Mouse (Mus musculus) lung, postnatal 0 days (tissue): ENCODE data around the gene Cuedc1. TPM values are rescaled to one million over a fixed set of nuclear protein-coding genes. Genes with fewer than 3 reads are reported as not detected.

Experiments used
- ATAC-seq: fragments of 200-750 bp; cut with Nextera tagmentation; 2 replicates; pipeline ENCODE4 v1.8.0; 2017; ENCODE audit warnings: moderate library complexity
- DNase-seq: peaks from one replicate; pipeline ENCODE4 v3.0.0-alpha.2; 2016; ENCODE audit warnings: low spot score
- H3K27ac ChIP-seq: fragments of 300-500 bp; sonication (generic); 2 replicates; pipeline ENCODE4 v1.5.1; 2014; ENCODE audit warnings: antibody characterized with exemption, mild to moderate bottlenecking, low read length, mixed read lengths
- H3K27me3 ChIP-seq: fragments of 300-500 bp; sonication (generic); replicated peaks from 2 replicates; pipeline ENCODE4 v1.6.1; 2014; ENCODE audit warnings: low read length, mixed read lengths; ENCODE audit not compliant: insufficient read depth
- H3K36me3 ChIP-seq: fragments of 300-500 bp; sonication (generic); 2 replicates; pipeline ENCODE4 v1.6.1; 2014; ENCODE audit warnings: low read length, mixed read lengths; ENCODE audit not compliant: insufficient read depth
- H3K4me1 ChIP-seq: fragments of 300-500 bp; sonication (generic); 2 replicates; pipeline ENCODE4 v1.6.1; 2014; ENCODE audit warnings: antibody characterized with exemption, low read depth, low read length, mixed read lengths; ENCODE audit not compliant: insufficient read depth
- H3K4me2 ChIP-seq: fragments of 300-500 bp; sonication (generic); replicated peaks from 2 replicates; pipeline ENCODE4 v1.6.1; 2014; ENCODE audit warnings: low read depth, mild to moderate bottlenecking, low read length, moderate library complexity, mixed read lengths
- H3K4me3 ChIP-seq: fragments of 300-500 bp; sonication (generic); 2 replicates; pipeline ENCODE4 v1.5.1; 2014; ENCODE audit warnings: low read depth, low read length
- H3K9ac ChIP-seq: fragments of 300-500 bp; sonication (generic); replicated peaks from 2 replicates; pipeline ENCODE4 v1.6.1; 2014; ENCODE audit warnings: low read depth, mild to moderate bottlenecking
- H3K9me3 ChIP-seq: fragments of 300-500 bp; sonication (generic); 2 replicates; pipeline ENCODE4 v1.6.1; 2016; ENCODE audit warnings: low read length, mixed read lengths
- CTCF ChIP-seq: IDR thresholded peaks from 2 replicates; pipeline ENCODE4 v1.5.1; 2016; ENCODE audit warnings: antibody characterized with exemption, mild to moderate bottlenecking
- EP300 ChIP-seq: IDR thresholded peaks from 2 replicates; pipeline ENCODE4 v1.6.1; 2016; ENCODE audit warnings: antibody characterized with exemption, mild to moderate bottlenecking, control low read depth
- WGBS: fragments of 180-500 bp; shearing (Covaris S2); extraction: QIAGEN DNeasy Blood & Tissue Kit; methylation state at CpG from one replicate; pipeline ENCODE4 v1.1.7; 2014; 5-methylcytosine and 5-hydroxymethylcytosine counted together
- polyA plus RNA-seq: library from polyadenylated mRNA; unstranded; fragments of >200 nt; fragmentation: Nextera tagmentation; extraction: Ambion mirVana; gene quantifications from 2 replicates; pipeline ENCODE4 v1.2.1, GENCODE M21; 2015

The Cuedc1 gene
- polyA plus RNA-seq, 1 experiment from 2014 or later, result 14.6 TPM

DNA sequence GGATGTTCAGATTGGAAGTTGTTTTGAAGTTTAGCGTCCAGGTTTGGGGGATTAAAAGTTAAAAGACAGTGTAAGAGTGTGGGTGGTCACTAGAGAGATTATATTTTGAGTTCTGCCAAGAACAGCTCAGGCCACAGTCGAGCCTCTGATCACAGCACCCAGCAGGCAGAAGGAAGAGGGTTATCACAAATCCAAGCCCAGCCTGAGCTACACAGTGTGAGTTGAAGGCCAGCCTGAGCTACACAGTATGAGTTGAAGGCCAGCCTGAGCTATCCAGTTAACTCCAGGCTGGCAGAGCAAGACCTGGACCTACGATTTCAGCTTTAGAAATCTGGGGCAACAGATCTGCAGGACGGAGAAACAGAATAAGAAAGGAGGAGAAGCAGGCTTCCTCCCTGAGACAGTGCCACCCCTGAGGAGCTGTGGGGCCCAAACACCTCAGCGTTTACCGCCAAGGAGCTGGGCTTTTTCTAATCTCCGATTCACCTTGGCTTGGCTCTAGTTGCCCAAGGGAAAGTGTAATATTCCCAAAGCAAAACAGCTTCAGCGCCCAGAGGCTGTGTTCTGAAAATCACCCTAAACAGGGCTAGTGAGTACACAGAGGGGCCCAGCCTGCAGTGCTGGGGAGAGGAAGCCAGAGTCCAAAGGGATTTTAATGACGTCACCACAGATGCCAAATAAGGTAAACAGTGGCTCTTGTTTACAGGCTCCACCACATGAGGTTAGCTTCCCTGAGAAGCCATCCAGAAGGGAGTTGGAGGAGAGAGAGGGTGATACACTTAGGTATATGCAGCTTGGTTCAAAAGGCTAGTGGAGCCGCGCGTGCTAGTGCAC is 143.8 kb downstream of the Cuedc1 start:
- H3K27ac ChIP-seq, result no peak overlapping the region
- H3K36me3 ChIP-seq, result no peaks in the 10 kb centered on the region
- no peaks in the 10 kb centered on the region for H3K9me3 ChIP-seq
- no peaks in the 10 kb centered on the region for H3K4me1 ChIP-seq
- TF ChIP-seq EP300 (no peak), CTCF (no peak)
- WGBS, result 52% methylated on average over 12 of the region's 12 CpGs
- H3K27me3 ChIP-seq, result no peaks in the 10 kb centered on the region
- H3K9ac ChIP-seq, result no peak overlapping the region
- DNase-seq, result no peak
- no peak overlapping the region for H3K4me2 ChIP-seq
- no peak overlapping the region for H3K4me3 ChIP-seq
- ATAC-seq, result no peak; the same call in 1 of the 2 replicates

Other genes with a start within 250 kb of the Cuedc1 start
- 5.6 and 7.5 TPM in 2 replicates for gene Mks1, start 244.8 kb upstream of the Cuedc1 start, polyA plus RNA-seq
- gene Epx, start 222.5 kb upstream of the Cuedc1 start, polyA plus RNA-seq, result not detected in 2 replicates
- gene Olfr462, start 205.8 kb upstream of the Cuedc1 start, polyA plus RNA-seq, result not detected in 2 replicates
- not detected in 2 replicates for gene Olfr463, start 200.7 kb upstream of the Cuedc1 start, polyA plus RNA-seq
- not detected in 2 replicates for gene Olfr464, start 177.1 kb upstream of the Cuedc1 start, polyA plus RNA-seq
- 12.3 and 14.5 TPM in 2 replicates for gene Dynll2, start 110.5 kb upstream of the Cuedc1 start, polyA plus RNA-seq
- gene Srsf1, start 50.7 kb upstream of the Cuedc1 start, polyA plus RNA-seq, result 88.1 and 111 TPM in 2 replicates
- gene Vezf1, start 29.8 kb upstream of the Cuedc1 start, polyA plus RNA-seq, result 26.8 TPM in 2 replicates
- gene Mrps23, start 106.3 kb downstream of the Cuedc1 start, polyA plus RNA-seq, result 46.5 TPM in 2 replicates
- gene Ccdc182, start 196.0 kb downstream of the Cuedc1 start, polyA plus RNA-seq, result not detected in 2 replicates